Mouse (Mus musculus) small intestine, adult 2 months (tissue): ENCODE measurements around the gene Nxph3.

Source experiments
- CTCF ChIP-seq: fragments of 200-500 bp; IDR thresholded peaks from 2 replicates; pipeline ENCODE4 v1.5.1; 2012; ENCODE audit warnings: low read depth, mild to moderate bottlenecking, control low read depth, inconsistent platforms, low read length, moderate library complexity, mixed read lengths; ENCODE audit not compliant: insufficient replicate concordance, insufficient read length; ENCODE audit errors: extremely low read depth
- POLR2A ChIP-seq: fragments of 200-500 bp; IDR thresholded peaks from 2 replicates; pipeline ENCODE4 v1.6.1; 2012; ENCODE audit warnings: low read depth, mild to moderate bottlenecking, control low read depth, inconsistent platforms, low read length, moderate library complexity

DNA sequence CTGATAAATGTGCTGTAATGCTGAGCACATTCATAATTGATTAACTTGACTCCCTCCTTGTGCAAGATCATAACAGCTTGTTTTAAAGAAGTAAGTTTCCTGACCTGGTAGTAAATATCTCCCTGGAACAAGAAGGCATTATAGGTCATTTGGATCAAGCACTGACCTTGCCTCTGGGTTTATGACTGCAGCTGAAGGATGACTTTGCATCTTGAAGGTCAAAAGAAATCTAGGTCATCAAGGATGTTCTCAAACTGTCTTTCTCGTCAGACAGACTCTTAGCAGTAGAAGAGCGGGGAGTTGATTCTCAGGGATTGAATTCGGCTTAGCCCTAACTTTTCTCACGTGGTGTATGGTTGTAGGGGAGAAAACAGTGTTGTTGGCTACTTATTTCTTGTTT, 33.7 kb downstream of the Nxph3 start:
- TF ChIP-seq CTCF: no peak
- TF ChIP-seq POLR2A: no peak
